Mouse (Mus musculus): ENCODE data around the gene Pgap3.

GRCm38 (mm10) chr11:98447475-98447834 lies 47.2 kb upstream of the Pgap3 start:
- TF ChIP-seq CTCF (IDR thresholded peaks at IDR 0.05) (no peak), EP300 (IDR thresholded peaks at IDR 0.05) (no peak)
